Mouse (Mus musculus) heart, postnatal 0 days (tissue): ENCODE results near the gene Ccdc167.

Source experiments
- CTCF ChIP-seq: IDR thresholded peaks from 2 replicates; pipeline ENCODE4 v1.5.1; 2016; ENCODE audit warnings: antibody characterized with exemption, control low read depth, low read depth
- EP300 ChIP-seq: IDR thresholded peaks from 2 replicates; pipeline ENCODE4 v1.6.1; 2016; ENCODE audit warnings: antibody characterized with exemption, low read depth

GRCm38 (mm10) chr17:29694516-29694915, 22.3 kb downstream of the Ccdc167 start:
- TF ChIP-seq CTCF (no peak), EP300 (no peak)
